Mouse (Mus musculus): ENCODE measurements around the gene Srcin1. TPM values are rescaled to one million over a fixed set of nuclear protein-coding genes. Genes with fewer than 3 reads are reported as not detected.

The Srcin1 gene
- polyA plus RNA-seq, 1 experiment, result 7.7 TPM

DNA sequence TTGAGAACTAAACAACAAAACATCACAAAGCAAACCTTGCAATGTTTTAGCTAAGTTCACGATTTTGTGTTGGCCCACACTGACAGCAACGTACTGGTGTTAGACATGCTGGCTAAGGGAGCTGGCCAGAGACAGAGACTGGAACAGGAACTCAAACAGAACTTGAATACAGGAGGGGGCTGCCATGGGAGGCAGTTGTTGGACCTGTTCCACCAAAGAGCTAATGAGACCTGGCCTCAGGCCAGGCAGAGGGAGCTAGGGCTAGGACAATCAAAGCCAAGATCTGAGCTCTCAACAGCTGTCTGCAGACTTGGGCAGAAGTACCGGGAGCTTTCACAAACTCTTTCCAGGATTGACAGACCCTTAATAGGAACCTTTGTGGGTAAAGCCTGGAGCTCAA, 35.4 kb downstream of the Srcin1 start:
- Histone ChIP-seq H3K36me3 (ENCODE audit: control insufficient read depth, insufficient read depth, low read length, poor library complexity, severe bottlenecking) (no peaks in the 10 kb centered on the region), H3K27me3 (ENCODE audit: control insufficient read depth, insufficient read depth, low read length, poor library complexity, severe bottlenecking) (peaks cover 1% of the 10 kb centered on the region; the same call in 1 of the 2 replicates), H3K27ac (ENCODE audit: insufficient read depth, low read length) (no peak overlapping the region), H3K4me3 (ENCODE audit: low read depth, low read length) (no peak overlapping the region), H3K9ac (ENCODE audit: low read depth, poor library complexity, severe bottlenecking) (no peak overlapping the region), H3K4me1 (ENCODE audit: control insufficient read depth, insufficient read depth, low read length) (peaks cover 3% of the 10 kb centered on the region), H3K9me3 (replicated peaks; ENCODE audit: control insufficient read depth, insufficient read depth, low read length, poor library complexity, severe bottlenecking) (no peaks in the 10 kb centered on the region)
- TF ChIP-seq EP300 (IDR thresholded peaks at IDR 0.05; ENCODE audit: insufficient read depth, low read depth, low read length) (no peak), POLR2A (IDR thresholded peaks at IDR 0.05; ENCODE audit: insufficient read depth, low read length) (no peak), CTCF (IDR thresholded peaks at IDR 0.05; ENCODE audit: low read depth, low read length) (no peak)

DNA sequence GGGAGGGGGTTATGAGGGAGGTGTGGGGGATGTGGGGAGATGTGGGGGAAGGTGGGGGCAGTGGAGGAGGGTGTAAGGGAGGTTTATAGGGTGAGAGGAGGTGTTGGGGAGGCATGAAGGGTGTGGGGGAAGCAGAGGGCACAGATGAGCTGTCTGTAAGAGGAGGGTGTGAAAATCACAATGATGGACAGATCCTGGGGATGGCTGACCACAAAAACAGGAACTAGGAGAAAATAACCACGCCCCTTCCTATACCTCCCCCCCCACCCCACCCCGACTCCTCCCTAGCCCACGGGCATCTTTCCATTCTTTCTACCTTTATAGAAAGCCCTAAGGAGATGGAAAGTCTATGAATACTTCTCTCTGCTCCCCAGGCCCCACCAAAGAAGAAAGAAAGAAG, 35.9 kb downstream of the Srcin1 start:
- Histone ChIP-seq H3K9ac (ENCODE audit: low read depth, poor library complexity, severe bottlenecking) (no peak overlapping the region), H3K36me3 (ENCODE audit: control insufficient read depth, insufficient read depth, low read length, poor library complexity, severe bottlenecking) (no peaks in the 10 kb centered on the region), H3K9me3 (replicated peaks; ENCODE audit: control insufficient read depth, insufficient read depth, low read length, poor library complexity, severe bottlenecking) (no peaks in the 10 kb centered on the region), H3K27me3 (ENCODE audit: control insufficient read depth, insufficient read depth, low read length, poor library complexity, severe bottlenecking) (peaks cover 5% of the 10 kb centered on the region; the same call in 1 of the 2 replicates), H3K4me3 (ENCODE audit: low read depth, low read length) (no peak overlapping the region), H3K4me1 (ENCODE audit: control insufficient read depth, insufficient read depth, low read length) (peaks cover 3% of the 10 kb centered on the region), H3K27ac (ENCODE audit: insufficient read depth, low read length) (no peak overlapping the region)
- TF ChIP-seq CTCF (IDR thresholded peaks at IDR 0.05; ENCODE audit: low read depth, low read length), result no peak
- TF ChIP-seq EP300 (IDR thresholded peaks at IDR 0.05; ENCODE audit: insufficient read depth, low read depth, low read length), result no peak
- TF ChIP-seq POLR2A (IDR thresholded peaks at IDR 0.05; ENCODE audit: insufficient read depth, low read length), result no peak

DNA sequence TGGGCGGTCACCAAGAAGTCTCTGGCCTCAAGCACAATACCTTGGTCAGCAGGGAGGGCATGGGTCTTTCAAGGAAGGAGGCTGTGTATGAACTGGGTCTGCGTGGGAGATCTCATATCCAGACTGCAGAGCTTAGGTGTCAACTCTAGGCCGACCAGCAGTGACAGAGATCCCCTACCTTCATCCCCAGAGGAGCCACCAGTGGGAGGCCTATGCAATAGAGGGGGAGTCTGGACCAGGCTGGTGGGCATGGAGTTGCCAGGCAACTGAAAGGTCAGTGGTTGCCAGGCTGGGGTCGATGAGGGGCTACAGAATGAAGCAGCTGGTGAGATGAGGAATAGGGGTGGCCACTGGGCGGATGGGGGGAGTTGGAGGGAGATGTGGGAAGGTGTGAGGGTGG, 36.4 kb downstream of the Srcin1 start:
- no peaks in the 10 kb centered on the region for H3K9me3 ChIP-seq (replicated peaks; ENCODE audit: control insufficient read depth, insufficient read depth, low read length, poor library complexity, severe bottlenecking)
- H3K4me1 ChIP-seq (ENCODE audit: control insufficient read depth, insufficient read depth, low read length), result peaks cover 3% of the 10 kb centered on the region
- H3K27me3 ChIP-seq (ENCODE audit: control insufficient read depth, insufficient read depth, low read length, poor library complexity, severe bottlenecking), result peaks cover 8% of the 10 kb centered on the region; the same call in 1 of the 2 replicates
- no peaks in the 10 kb centered on the region for H3K36me3 ChIP-seq (ENCODE audit: control insufficient read depth, insufficient read depth, low read length, poor library complexity, severe bottlenecking)
- H3K27ac ChIP-seq (ENCODE audit: insufficient read depth, low read length), result no peak overlapping the region
- TF ChIP-seq EP300 (IDR thresholded peaks at IDR 0.05; ENCODE audit: insufficient read depth, low read depth, low read length), result no peak
- no peak for TF ChIP-seq CTCF (IDR thresholded peaks at IDR 0.05; ENCODE audit: low read depth, low read length)
- no peak for TF ChIP-seq POLR2A (IDR thresholded peaks at IDR 0.05; ENCODE audit: insufficient read depth, low read length)
- no peak overlapping the region for H3K9ac ChIP-seq (ENCODE audit: low read depth, poor library complexity, severe bottlenecking)
- no peak overlapping the region for H3K4me3 ChIP-seq (ENCODE audit: low read depth, low read length)

DNA sequence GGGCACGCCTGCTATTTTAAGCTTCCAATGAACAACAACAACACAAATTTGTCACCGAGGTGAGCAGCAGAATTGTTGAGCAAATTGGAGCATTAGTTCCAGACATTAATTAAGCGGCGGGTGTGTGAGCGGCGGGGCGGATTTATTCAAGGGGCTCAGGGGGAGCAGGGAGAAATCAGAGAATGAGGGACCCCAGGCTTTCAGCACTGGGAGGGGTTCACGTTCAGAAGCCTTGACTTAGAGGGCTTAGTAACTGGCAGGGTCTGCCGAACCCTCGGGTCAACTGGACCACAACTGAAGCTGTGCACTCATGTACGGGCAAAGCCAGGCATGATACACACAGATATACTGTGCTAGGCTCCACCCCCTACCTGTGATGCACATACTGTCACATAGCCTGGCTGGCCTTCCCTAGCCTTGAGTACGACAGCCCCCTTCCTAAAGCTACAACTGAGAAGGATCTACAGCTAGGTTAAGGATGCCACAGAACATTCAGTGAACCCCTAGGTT, 38.4 kb downstream of the Srcin1 start:
- H3K4me3 ChIP-seq (ENCODE audit: low read depth, low read length), result peak overlapping the region; percentile 50

DNA sequence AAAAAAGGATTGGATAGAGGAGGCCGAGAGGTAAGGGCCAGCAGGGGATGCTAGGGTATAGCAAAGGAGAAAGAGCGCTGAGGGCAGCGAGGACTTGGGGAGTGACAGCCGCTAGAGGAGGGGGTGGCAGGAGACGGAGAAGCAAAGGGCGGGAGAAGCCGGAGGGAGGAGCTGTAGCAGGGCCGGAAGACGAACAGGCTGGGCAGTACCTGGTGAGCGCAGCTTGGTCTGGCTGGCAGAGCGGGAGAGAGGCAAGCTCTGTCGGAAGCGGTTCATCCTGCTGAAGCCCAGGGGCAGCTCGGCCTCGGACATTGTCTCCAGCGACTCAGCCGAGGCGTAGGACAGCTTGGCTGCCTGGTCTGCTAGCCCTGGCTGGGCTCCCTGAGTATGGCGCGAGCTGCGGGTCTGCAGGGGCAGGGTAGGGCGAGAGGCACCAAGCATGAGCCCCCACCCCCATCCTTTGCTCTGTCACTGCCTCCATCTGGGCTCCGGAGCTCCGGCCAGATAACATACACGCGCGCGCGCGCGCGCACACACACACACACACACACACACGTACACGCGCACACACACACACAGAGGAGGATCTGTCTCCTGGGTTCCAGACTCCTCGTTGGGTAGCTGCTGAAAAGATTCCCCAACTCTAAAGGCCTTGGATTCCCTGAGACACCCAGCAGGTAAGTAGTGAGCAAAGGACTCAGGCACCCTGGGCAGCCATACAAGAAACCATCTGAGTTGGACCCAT, 39.0 kb downstream of the Srcin1 start:
- Histone ChIP-seq H3K9me3 (replicated peaks; ENCODE audit: control insufficient read depth, insufficient read depth, low read length, poor library complexity, severe bottlenecking) (no peaks in the 10 kb centered on the region), H3K27me3 (ENCODE audit: control insufficient read depth, insufficient read depth, low read length, poor library complexity, severe bottlenecking) (peaks cover 8% of the 10 kb centered on the region; the same call in 1 of the 2 replicates), H3K4me1 (ENCODE audit: control insufficient read depth, insufficient read depth, low read length) (peaks cover 3% of the 10 kb centered on the region), H3K9ac (ENCODE audit: low read depth, poor library complexity, severe bottlenecking) (peak overlapping the region; percentile 9), H3K4me3 (ENCODE audit: low read depth, low read length) (peak overlapping the region; percentile 50), H3K27ac (ENCODE audit: insufficient read depth, low read length) (no peak overlapping the region), H3K36me3 (ENCODE audit: control insufficient read depth, insufficient read depth, low read length, poor library complexity, severe bottlenecking) (no peaks in the 10 kb centered on the region)
- no peak for TF ChIP-seq CTCF (IDR thresholded peaks at IDR 0.05; ENCODE audit: low read depth, low read length)
- no peak for TF ChIP-seq EP300 (IDR thresholded peaks at IDR 0.05; ENCODE audit: insufficient read depth, low read depth, low read length)

More for the DNA sequence above, 38.4 kb downstream of the Srcin1 start:
- Histone ChIP-seq H3K4me1 (ENCODE audit: control insufficient read depth, insufficient read depth, low read length) (peaks cover 3% of the 10 kb centered on the region), H3K9ac (ENCODE audit: low read depth, poor library complexity, severe bottlenecking) (peak overlapping the region; percentile 9), H3K27me3 (ENCODE audit: control insufficient read depth, insufficient read depth, low read length, poor library complexity, severe bottlenecking) (peaks cover 8% of the 10 kb centered on the region; the same call in 1 of the 2 replicates), H3K9me3 (replicated peaks; ENCODE audit: control insufficient read depth, insufficient read depth, low read length, poor library complexity, severe bottlenecking) (no peaks in the 10 kb centered on the region), H3K27ac (ENCODE audit: insufficient read depth, low read length) (no peak overlapping the region), H3K36me3 (ENCODE audit: control insufficient read depth, insufficient read depth, low read length, poor library complexity, severe bottlenecking) (no peaks in the 10 kb centered on the region)
- TF ChIP-seq EP300 (IDR thresholded peaks at IDR 0.05; ENCODE audit: insufficient read depth, low read depth, low read length) (no peak), POLR2A (IDR thresholded peaks at IDR 0.05; ENCODE audit: insufficient read depth, low read length) (no peak), CTCF (IDR thresholded peaks at IDR 0.05; ENCODE audit: low read depth, low read length) (no peak)

DNA sequence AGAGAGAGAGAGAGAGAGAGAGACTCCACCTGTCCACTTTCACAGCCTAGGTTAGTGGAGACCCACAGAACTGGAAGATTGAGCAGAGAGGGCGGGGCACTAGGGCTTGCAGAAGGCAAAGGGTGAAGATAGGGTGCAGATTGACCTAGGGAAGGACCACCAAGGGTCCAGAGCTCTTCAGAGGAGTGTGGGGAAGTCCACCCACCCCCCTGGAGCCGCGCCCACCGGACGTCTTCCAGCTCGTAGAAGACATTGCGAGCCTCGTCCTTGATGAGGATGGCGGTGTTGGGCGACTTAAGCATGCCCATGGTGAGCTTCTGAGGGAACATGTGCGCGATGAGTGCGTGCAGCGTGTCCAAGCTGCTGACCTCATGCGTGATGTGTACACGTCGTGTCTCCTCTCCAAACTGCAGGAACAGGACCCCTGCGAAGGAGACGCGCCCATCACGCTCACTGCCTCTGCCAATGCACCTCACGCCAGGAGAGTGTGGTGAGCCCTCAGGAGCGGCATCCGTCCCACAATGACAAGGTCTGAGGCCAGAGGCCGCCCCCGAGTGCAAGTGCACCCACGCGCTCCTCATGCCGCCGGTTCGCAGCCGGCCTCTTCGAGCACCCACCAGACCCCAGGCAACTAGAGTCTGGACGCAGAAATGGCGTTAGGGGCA, 39.8 kb downstream of the Srcin1 start:
- H3K4me1 ChIP-seq (ENCODE audit: control insufficient read depth, insufficient read depth, low read length), result no peaks in the 10 kb centered on the region
- peak overlapping the region; percentile 50 for H3K4me3 ChIP-seq (ENCODE audit: low read depth, low read length)
- no peak overlapping the region for H3K9ac ChIP-seq (ENCODE audit: low read depth, poor library complexity, severe bottlenecking)
- H3K27ac ChIP-seq (ENCODE audit: insufficient read depth, low read length), result no peak overlapping the region
- no peaks in the 10 kb centered on the region for H3K36me3 ChIP-seq (ENCODE audit: control insufficient read depth, insufficient read depth, low read length, poor library complexity, severe bottlenecking)
- TF ChIP-seq EP300 (IDR thresholded peaks at IDR 0.05; ENCODE audit: insufficient read depth, low read depth, low read length) (no peak), POLR2A (IDR thresholded peaks at IDR 0.05; ENCODE audit: insufficient read depth, low read length) (no peak), CTCF (IDR thresholded peaks at IDR 0.05; ENCODE audit: low read depth, low read length) (no peak)
- H3K9me3 ChIP-seq (replicated peaks; ENCODE audit: control insufficient read depth, insufficient read depth, low read length, poor library complexity, severe bottlenecking), result no peaks in the 10 kb centered on the region
- H3K27me3 ChIP-seq (ENCODE audit: control insufficient read depth, insufficient read depth, low read length, poor library complexity, severe bottlenecking), result peaks cover 8% of the 10 kb centered on the region; the same call in 1 of the 2 replicates

Data from ES-Bruce4 (cell line).